Mouse (Mus musculus) cerebellum, postnatal 25 days (tissue): ENCODE data around the gene Asb16.
A peak's percentile ranks its signal among the peaks of the same experiment; 100 is the strongest.
"Not testable (repeated sequence)": the region's sequence is repeated elsewhere in the genome, so short reads cannot be mapped to it uniquely, and the experiment has no call there.

Experiments used
- DNase-seq, 2 experiments: peaks; one replicate each; pipeline ENCODE4 v3.0.0; 2021; ENCODE audit warnings: mixed read lengths in 2 of 2

The Asb16 gene

GRCm38 (mm10) chr11:102244926-102245449 is 23.6 kb upstream of the Asb16 start:
- DNase-seq = peak; percentile 72 to 81

GRCm38 (mm10) chr11:102245581-102246272 is 22.8 kb upstream of the Asb16 start:
- no peak for DNase-seq

DNA sequence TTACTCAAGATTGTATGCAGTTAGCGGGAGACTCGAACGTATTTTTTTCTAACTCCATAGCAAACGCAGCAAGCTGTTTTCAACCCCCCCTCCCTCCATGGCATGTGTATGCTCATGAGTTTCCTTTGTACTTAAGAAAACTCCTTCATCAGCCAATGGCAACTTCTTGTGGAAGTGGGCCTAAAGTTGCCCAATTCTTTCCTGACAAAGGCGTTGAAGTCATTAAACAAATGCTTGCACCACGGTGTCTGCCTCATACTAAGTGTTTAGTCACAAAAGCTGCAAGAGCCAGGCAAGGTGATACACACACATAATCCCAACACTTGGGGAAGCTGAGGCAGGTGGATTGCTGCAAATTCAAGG is 22.3 kb upstream of the Asb16 start:
- DNase-seq = no peak

- DNase-seq = no peak
Measured at GRCm38 (mm10) chr11:102246871-102247270, 21.7 kb upstream of the Asb16 start.

- DNase-seq = peak; percentile 94 to 96
Measured at GRCm38 (mm10) chr11:102248630-102249230, 19.8 kb upstream of the Asb16 start, which contains the start of gene BC030867. BC030867 (plus strand) TSS chr11:102248882.

- DNase-seq = no peak
Measured at GRCm38 (mm10) chr11:102249351-102250090, 19.0 kb upstream of the Asb16 start.

DNA sequence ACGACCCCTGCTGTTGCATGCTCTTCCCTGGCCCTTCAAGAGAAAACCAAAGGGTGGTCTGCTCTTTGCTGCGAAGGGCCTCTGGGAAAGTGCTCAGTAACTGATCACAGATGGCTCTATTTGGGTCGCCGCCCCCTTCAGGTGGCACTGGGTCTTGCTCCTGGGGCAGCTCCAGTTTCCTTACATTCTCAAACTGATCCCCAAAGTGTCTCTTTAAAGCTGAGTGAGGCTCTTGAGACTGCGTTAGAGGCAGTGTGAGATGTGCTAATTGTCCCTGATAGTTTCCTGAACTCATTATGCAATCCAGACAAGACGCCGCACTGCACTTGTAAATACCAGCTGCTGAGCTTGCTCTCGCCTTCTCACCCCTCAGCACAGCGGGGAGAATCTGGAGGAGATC is 11.0 kb upstream of the Asb16 start:
- DNase-seq = peak; percentile 27 to 43

DNA sequence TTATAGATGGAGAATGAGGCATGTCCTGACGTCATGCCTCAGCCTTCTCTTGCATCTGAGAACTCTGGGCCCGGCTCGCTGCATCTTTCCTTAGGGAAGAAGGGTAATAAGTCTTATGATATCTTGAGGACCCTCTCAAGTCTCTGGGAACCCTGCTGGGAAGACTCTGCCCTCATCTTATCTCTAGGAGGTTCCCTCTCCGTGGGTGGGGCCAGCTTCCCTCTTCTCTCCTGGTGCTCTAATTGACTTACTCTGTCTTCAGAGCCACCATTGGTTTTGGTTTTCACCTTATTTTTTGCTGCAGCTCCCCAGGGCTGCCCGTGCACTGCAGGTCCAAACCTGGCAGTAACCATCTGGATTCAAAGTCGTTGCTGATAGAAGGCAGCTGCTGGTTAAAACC is 10.4 kb upstream of the Asb16 start:
- DNase-seq = no peak

DNA sequence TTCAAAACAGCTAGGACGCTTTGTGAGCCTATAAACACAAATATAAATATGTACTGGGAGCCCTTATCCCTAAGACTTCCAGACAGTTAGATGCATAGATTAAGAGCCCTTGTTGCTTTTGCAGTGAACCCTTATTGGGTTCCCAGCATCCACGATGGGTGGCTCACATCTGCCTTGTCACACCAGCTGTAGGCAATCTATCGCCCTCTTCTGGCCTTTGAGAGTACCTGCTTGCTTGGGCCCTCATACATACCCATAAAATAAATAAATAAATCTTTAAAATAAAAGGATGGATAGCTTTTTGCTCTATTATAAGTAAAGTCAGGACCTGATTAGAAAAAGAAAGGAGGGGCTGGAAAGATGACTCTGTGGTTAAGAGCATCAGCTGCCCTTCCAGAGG is 10.0 kb upstream of the Asb16 start:
- no peak for DNase-seq

DNA sequence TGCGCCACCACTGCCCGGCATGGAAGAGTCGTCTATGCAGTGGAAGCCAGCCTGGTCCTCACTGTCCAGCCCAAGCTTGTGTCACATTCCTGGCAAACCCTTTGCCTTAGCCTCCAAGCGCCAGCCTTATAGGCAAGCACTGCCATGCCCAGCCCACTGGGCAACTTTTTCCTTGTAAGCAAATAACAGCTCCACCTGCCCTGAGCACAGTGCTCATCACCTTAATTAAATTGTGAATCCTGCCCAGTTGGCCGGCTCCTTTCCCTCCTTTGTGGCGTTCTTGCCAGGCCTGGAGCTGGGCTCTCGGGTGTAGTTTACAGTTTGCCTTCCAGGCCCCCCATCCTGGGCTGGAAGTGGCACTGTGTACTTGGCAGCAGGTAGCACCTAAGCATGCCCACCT is 5.3 kb upstream of the Asb16 start:
- peak in 1 of 2 experiments; percentile 29 for DNase-seq

DNA sequence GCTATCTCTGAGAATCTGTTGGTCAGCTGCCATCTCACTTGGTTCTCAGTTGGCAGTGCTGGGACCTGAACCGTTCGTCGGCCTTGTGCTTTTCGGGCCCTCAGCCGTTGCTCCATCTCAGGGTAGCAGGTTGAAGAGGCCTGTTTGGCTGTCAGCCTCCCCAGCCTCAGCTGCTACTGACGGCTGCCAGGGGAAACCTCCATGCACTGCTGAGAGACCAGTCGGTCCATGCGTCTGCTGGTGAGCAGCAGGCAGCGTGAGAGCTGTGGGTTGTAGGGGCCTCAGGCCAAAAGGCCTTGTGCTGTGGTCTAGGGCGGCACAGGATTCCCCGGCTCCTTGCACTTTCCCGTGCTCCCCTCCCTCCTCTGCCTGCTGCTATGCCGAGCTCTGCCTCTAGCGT is 2.7 kb upstream of the Asb16 start:
- peak; percentile 58 to 64 for DNase-seq

- DNase-seq = peak in 1 of 2 experiments; percentile 35
Measured at GRCm38 (mm10) chr11:102266631-102267355, 1.8 kb upstream of the Asb16 start.

DNA sequence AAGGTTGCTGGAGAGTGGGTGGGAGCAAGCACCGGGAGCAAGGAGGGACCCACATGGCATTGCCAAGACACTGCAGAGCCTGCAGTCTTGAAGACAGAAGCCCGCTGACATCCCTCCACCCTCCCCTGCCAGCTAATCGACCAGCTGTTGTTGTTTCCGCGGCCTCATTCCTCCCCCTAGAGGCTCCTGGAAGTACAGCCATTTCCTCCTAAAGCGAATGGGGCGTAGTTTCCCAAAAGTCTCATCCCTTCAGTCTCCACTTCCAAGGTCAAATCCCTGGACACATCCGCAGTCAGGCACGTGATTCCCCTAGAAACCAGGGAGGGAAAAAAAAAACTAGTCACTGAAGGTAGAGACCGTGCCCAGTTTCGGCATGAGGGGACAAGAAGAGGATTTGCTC is 1.1 kb upstream of the Asb16 start:
- DNase-seq = peak; percentile 73 to 82

DNA sequence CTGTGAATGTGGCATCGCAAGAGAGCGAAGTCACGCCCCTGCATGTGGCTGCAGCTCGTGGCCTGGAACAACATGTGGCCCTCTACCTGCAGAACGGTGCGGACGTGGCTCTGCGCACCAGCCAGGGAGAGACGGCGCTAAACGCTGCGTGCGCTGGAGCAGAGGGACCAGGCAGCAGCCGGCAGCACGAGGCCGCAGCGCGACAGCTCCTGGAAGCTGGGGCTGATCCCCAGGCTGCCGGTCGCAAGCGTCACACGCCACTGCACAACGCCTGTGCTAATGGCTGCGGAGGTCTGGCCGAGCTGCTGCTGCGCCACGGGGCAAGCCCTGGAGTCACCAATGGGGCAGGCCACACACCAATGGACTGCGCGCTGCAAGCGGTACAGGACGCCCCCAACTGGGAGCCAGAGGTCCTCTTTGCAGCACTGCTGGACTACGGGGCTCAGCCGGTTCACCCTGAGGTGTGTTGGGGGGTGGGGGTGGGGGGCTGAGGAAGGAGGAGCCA is 7.9 kb downstream of the Asb16 start:
- DNase-seq = peak; percentile 39 to 51

DNA sequence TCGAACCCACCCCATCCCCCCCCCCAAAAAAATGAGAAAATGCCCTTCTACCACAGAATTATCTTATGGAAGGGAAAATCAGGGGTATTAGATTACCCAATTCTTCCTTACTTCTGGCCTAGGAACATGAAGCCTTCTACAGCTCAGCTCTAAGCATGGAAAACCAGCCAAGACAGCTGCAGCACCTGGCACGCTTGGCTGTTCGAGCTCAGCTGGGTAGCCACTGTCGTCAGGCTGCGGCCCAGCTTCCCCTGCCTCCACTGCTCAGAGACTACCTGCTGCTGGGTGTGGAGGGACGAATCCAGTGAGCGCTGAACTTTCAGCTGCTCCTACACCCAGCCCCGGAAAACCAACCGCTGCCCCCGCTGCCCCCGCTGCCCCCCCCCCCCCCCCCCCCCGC is 9.2 kb downstream of the Asb16 start:
- DNase-seq = no peak

DNA sequence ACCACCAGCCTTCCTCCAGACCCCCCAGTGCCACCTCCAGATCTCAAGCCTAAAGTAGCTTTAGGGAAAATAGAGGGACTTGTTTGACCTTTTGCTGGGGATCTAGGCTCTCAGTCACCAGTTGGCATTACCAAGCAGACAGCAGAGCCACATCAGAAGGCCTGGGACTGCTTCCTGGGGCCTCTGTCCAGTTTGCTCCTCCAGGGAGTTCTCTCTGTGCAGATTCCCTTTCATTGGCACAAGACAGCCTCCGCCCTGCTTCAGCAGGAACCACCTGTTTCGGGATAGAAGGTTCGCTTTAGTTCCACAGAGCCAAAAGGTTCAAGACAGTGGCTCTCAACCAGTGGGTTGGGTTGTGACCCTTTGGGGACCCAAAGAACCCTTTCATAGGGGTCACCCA is 11.1 kb downstream of the Asb16 start:
- no peak for DNase-seq

- not testable (repeated sequence) for DNase-seq
Measured at GRCm38 (mm10) chr11:102280267-102280666, 11.7 kb downstream of the Asb16 start.

- DNase-seq = no peak
Measured at GRCm38 (mm10) chr11:102283922-102284321, 15.4 kb downstream of the Asb16 start.

DNA sequence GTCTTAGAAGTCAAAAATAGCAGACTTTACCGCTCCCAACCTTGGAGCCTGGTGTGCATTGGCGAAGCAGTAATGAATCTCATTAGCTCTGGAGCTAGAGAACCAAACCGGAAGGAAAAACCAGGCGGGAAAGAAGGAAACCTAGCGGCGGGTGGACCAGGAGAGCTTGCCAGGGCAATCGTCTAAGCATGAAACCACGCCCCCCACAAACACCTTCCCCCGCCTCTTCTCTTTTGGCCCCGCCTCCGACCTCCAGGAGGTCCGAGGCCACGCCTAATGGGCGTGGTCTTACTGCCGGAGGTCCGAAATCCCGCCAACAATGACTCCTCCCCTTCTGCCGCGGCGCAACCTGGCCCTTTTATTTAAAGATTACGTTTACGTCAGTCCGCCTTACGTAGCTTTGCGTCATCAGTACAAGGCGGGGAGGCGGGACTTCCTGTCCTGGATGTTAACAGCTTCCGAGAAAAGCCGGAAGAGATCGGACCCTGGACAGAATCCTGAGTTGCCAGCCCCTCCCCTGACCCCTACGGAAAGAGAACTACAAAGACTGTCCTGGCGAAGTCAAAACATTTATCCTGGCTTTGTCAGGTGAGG is 16.1 kb downstream of the Asb16 start, which contains the start of gene Tmub2:
TSS of gene Tmub2 (plus strand) at position 431 of the 594 bp plus-strand sequence.
- DNase-seq = peak; percentile 94 to 96

GRCm38 (mm10) chr11:102285095-102285834 is 16.7 kb downstream of the Asb16 start:
- no peak for DNase-seq

DNA sequence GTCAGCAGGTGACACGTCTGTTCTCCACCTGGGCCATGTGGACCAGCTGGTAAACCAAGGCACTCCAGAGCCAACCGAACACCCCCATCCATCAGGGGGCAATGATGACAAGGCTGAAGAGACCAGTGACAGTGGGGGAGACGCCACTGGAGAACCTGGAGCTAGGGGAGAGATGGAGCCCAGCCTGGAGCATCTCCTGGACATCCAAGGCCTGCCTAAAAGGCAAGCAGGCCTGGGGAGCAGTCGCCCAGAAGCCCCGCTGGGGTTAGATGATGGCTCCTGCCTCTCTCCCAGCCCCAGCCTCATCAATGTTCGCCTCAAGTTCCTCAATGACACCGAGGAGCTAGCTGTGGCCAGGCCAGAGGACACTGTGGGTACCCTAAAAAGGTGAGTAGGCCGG is 18.9 kb downstream of the Asb16 start:
- no peak for DNase-seq
